Mouse (Mus musculus) thymus, adult 2 months (tissue): ENCODE measurements around the gene Olfr1277. TPM values are rescaled to one million over a fixed set of nuclear protein-coding genes. Genes with fewer than 3 reads are reported as not detected.

Experiments used
- DNase-seq: peaks from one replicate; pipeline ENCODE4 v3.0.0; 2021
- H3K27ac ChIP-seq: fragments of 200-500 bp; 2 replicates; pipeline ENCODE4 v1.5.1; 2012; ENCODE audit warnings: low read length, control low read depth; ENCODE audit not compliant: control insufficient read depth, insufficient read depth
- H3K27me3 ChIP-seq: fragments of 200-500 bp; 2 replicates; pipeline ENCODE4 v1.6.1; 2012; ENCODE audit warnings: mild to moderate bottlenecking, low read length, moderate library complexity, mixed read lengths; ENCODE audit not compliant: control insufficient read depth, insufficient read depth
- H3K36me3 ChIP-seq: fragments of 200-500 bp; 2 replicates; pipeline ENCODE4 v1.6.1; 2012; ENCODE audit warnings: mild to moderate bottlenecking, low read length, moderate library complexity; ENCODE audit not compliant: control insufficient read depth, insufficient read depth
- H3K4me1 ChIP-seq: fragments of 200-500 bp; replicated peaks from 2 replicates; pipeline ENCODE4 v1.6.1; 2012; ENCODE audit warnings: low read length; ENCODE audit not compliant: control insufficient read depth, insufficient read depth
- H3K4me3 ChIP-seq: fragments of 200-500 bp; 2 replicates; pipeline ENCODE4 v1.5.1; 2012; ENCODE audit warnings: mild to moderate bottlenecking, low read length, control low read depth, moderate library complexity; ENCODE audit not compliant: control insufficient read depth, insufficient read depth
- CTCF ChIP-seq: fragments of 200-500 bp; IDR thresholded peaks from 2 replicates; pipeline ENCODE4 v1.5.1; 2012; ENCODE audit warnings: mild to moderate bottlenecking, control low read depth, low read length, moderate library complexity, borderline replicate concordance; ENCODE audit not compliant: control insufficient read depth, poor library complexity, insufficient read depth; ENCODE audit errors: extremely low read depth
- POLR2A ChIP-seq: fragments of 200-500 bp; IDR thresholded peaks from 2 replicates; pipeline ENCODE4 v1.6.1; 2012; ENCODE audit warnings: mild to moderate bottlenecking, low read length, control low read depth, moderate library complexity; ENCODE audit not compliant: control insufficient read depth, poor library complexity, insufficient read depth; ENCODE audit errors: extremely low read depth
- WGBS: fragments of 180-500 bp; shearing (Covaris S2); methylation state at CpG from one replicate; pipeline ENCODE4 v1.1.7; 2018; 5-methylcytosine and 5-hydroxymethylcytosine counted together
- polyA plus RNA-seq: library from polyadenylated mRNA; depleted of rRNA; stranded (reverse); fragments of >200 nt; gene quantifications from 2 replicates; pipeline ENCODE4 v1.2.3, GENCODE M21; 2012; rRNA removed

The Olfr1277 gene
- polyA plus RNA-seq, 1 experiment, result not detected

- Histone ChIP-seq H3K27me3 (no peaks in the 10 kb centered on the region), H3K27ac (no peak within 1 kb of the TSS), H3K4me1 (no peaks in the 10 kb centered on the region), H3K4me3 (no peak within 1 kb of the TSS), H3K36me3 (no peaks in the 10 kb centered on the region)
- DNase-seq, result no peak
- WGBS, result 89% methylated on average over 6 of the region's 6 CpGs
- TF ChIP-seq POLR2A (no peak), CTCF (no peak)
Measured at GRCm38 (mm10) chr2:111229502-111229901, 44.4 kb downstream of the Olfr1277 start, which contains the start of gene 4930430A15Rik. 4930430A15Rik (minus strand) TSS chr2:111229602.

Other genes with a start within 250 kb of the Olfr1277 start
- gene Gm13941, start 168.1 kb downstream of the Olfr1277 start, polyA plus RNA-seq, result not detected in 2 replicates
- not detected in 2 replicates for gene Gm15130, start 121.2 kb downstream of the Olfr1277 start, polyA plus RNA-seq
- not detected in 2 replicates for gene 4930430A15Rik, start 44.5 kb downstream of the Olfr1277 start, polyA plus RNA-seq
- not detected in 2 replicates for gene Olfr1275, start 38.8 kb downstream of the Olfr1277 start, polyA plus RNA-seq
- not detected in 2 replicates for gene Olfr1276, start 19.6 kb downstream of the Olfr1277 start, polyA plus RNA-seq
- not detected in 2 replicates for gene Olfr1278, start 16.0 kb upstream of the Olfr1277 start, polyA plus RNA-seq
- not detected in 2 replicates for gene Olfr1279, start 26.5 kb upstream of the Olfr1277 start, polyA plus RNA-seq
- gene Olfr1280, start 39.9 kb upstream of the Olfr1277 start, polyA plus RNA-seq, result not detected in 2 replicates
- gene Olfr1281, start 52.4 kb upstream of the Olfr1277 start, polyA plus RNA-seq, result not detected in 2 replicates
- not detected in 2 replicates for gene Olfr1282, start 62.0 kb upstream of the Olfr1277 start, polyA plus RNA-seq
- not detected in 2 replicates for gene Olfr1283, start 92.7 kb upstream of the Olfr1277 start, polyA plus RNA-seq
- not detected in 2 replicates for gene Olfr1284, start 101.4 kb upstream of the Olfr1277 start, polyA plus RNA-seq
- not detected in 2 replicates for gene Olfr1286, start 149.0 kb upstream of the Olfr1277 start, polyA plus RNA-seq
- gene Olfr1287, start 175.0 kb upstream of the Olfr1277 start, polyA plus RNA-seq, result not detected in 2 replicates
- not detected in 2 replicates for gene Olfr1288, start 200.0 kb upstream of the Olfr1277 start, polyA plus RNA-seq
- not detected in 2 replicates for gene Olfr1289, start 206.7 kb upstream of the Olfr1277 start, polyA plus RNA-seq
- gene Olfr1290, start 219.7 kb upstream of the Olfr1277 start, polyA plus RNA-seq, result not detected in 2 replicates
- not detected in 2 replicates for gene Olfr1291-ps1, start 223.1 kb upstream of the Olfr1277 start, polyA plus RNA-seq